Mouse (Mus musculus) lung, adult 2 months (tissue): Measurements from ENCODE around the gene Rrn3.

Source experiments
- CTCF ChIP-seq: fragments of 200-500 bp; IDR thresholded peaks from 2 replicates; pipeline ENCODE4 v1.5.1; 2011; ENCODE audit warnings: mild to moderate bottlenecking, low read length, control low read depth; ENCODE audit not compliant: insufficient read depth
- POLR2A ChIP-seq: fragments of 200-500 bp; IDR thresholded peaks from 2 replicates; pipeline ENCODE4 v1.6.1; 2011; ENCODE audit warnings: low read depth, mild to moderate bottlenecking, control low read depth, low read length, borderline replicate concordance; ENCODE audit errors: extremely low read depth

GRCm38 (mm10) chr16:13781216-13781615 is 708 bp downstream of the Rrn3 start:
- TF ChIP-seq CTCF: no peak
- TF ChIP-seq POLR2A: no peak
